Mouse (Mus musculus) embryonic facial prominence, embryonic 14.5 days (tissue): Measurements from ENCODE around the gene Gm17490. TPM values are rescaled to one million over a fixed set of nuclear protein-coding genes. Genes with fewer than 3 reads are reported as not detected.
"Not testable (repeated sequence)": the region's sequence is repeated elsewhere in the genome, so short reads cannot be mapped to it uniquely, and the experiment has no call there.

Experiments used
- ATAC-seq: fragments of 200-750 bp; cut with Nextera tagmentation; 2 replicates; pipeline ENCODE4 v1.8.0; 2017; ENCODE audit warnings: low read depth, moderate number of reproducible peaks, moderate TSS enrichment
- DNase-seq: peaks from one replicate; pipeline ENCODE4 v3.0.0-alpha.2; 2015; ENCODE audit warnings: low spot score
- H3K27ac ChIP-seq: fragments of 300-500 bp; sonication (generic); replicated peaks from 2 replicates; pipeline ENCODE4 v1.5.1; 2014; ENCODE audit warnings: low read depth, mild to moderate bottlenecking, low read length, moderate library complexity
- H3K27me3 ChIP-seq: fragments of 300-500 bp; sonication (generic); replicated peaks from 2 replicates; pipeline ENCODE4 v1.6.1; 2014; ENCODE audit warnings: low read length; ENCODE audit not compliant: control insufficient read depth, insufficient read depth
- H3K36me3 ChIP-seq: fragments of 300-500 bp; sonication (generic); 2 replicates; pipeline ENCODE4 v1.6.1; 2014; ENCODE audit warnings: low read length, mixed read lengths; ENCODE audit not compliant: control insufficient read depth, insufficient read depth
- H3K4me1 ChIP-seq: fragments of 300-500 bp; sonication (generic); 2 replicates; pipeline ENCODE4 v1.6.1; 2014; ENCODE audit warnings: antibody characterized with exemption, low read length; ENCODE audit not compliant: control insufficient read depth, insufficient read depth
- H3K4me2 ChIP-seq: fragments of 300-500 bp; sonication (generic); 2 replicates; pipeline ENCODE4 v1.6.1; 2014; ENCODE audit warnings: low read depth, mild to moderate bottlenecking, low read length, moderate library complexity, mixed read lengths
- H3K4me3 ChIP-seq: fragments of 300-500 bp; sonication (generic); 2 replicates; pipeline ENCODE4 v1.5.1; 2014; ENCODE audit warnings: low read depth, mild to moderate bottlenecking, low read length
- H3K9ac ChIP-seq: fragments of 300-500 bp; sonication (generic); 2 replicates; pipeline ENCODE4 v1.6.1; 2014; ENCODE audit warnings: low read depth, mild to moderate bottlenecking, low read length, moderate library complexity, mixed read lengths
- H3K9me3 ChIP-seq: fragments of 300-500 bp; sonication (generic); 2 replicates; pipeline ENCODE4 v1.6.1; 2016; ENCODE audit warnings: low read length; ENCODE audit not compliant: control insufficient read depth
- WGBS: fragments of 180-500 bp; shearing (Covaris S2); extraction: QIAGEN DNeasy Blood & Tissue Kit; methylation state at CpG from one replicate; pipeline ENCODE4 v1.1.7; 2014; 5-methylcytosine and 5-hydroxymethylcytosine counted together
- polyA plus RNA-seq: library from polyadenylated mRNA; unstranded; fragments of >200 nt; fragmentation: Nextera tagmentation; extraction: Ambion mirVana; gene quantifications from 2 replicates; pipeline ENCODE4 v1.2.1, GENCODE M21; 2014

Gene Gm17490
- polyA plus RNA-seq, 1 experiment from 2014 or later = not detected

DNA sequence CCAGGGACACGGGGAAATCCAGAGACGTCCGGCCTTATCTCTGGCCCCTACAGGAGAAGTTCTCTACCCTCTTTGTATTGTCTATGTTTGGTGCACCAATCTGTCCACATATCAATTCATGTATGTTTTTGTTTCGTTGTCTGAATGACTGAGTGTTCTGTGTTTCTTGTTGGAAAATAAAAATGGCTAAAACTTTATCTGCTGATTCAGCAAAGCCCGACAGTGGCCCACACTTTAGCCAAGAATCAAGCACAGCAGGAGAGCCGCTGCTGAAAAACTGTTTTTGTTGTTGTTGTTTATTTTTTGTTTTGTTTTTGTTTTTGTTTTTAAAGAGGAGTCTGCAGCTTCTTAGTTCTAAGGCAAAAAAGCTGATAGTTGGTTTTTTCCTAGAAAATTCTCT lies 13.1 kb downstream of the Gm17490 start:
- H3K9ac ChIP-seq, H3K36me3 ChIP-seq, H3K4me1 ChIP-seq, H3K27me3 ChIP-seq, H3K27ac ChIP-seq, H3K4me3 ChIP-seq, DNase-seq, H3K9me3 ChIP-seq, ATAC-seq, H3K4me2 ChIP-seq: not testable (repeated sequence)
- 86% methylated on average over 6 of the region's 6 CpGs for WGBS

DNA sequence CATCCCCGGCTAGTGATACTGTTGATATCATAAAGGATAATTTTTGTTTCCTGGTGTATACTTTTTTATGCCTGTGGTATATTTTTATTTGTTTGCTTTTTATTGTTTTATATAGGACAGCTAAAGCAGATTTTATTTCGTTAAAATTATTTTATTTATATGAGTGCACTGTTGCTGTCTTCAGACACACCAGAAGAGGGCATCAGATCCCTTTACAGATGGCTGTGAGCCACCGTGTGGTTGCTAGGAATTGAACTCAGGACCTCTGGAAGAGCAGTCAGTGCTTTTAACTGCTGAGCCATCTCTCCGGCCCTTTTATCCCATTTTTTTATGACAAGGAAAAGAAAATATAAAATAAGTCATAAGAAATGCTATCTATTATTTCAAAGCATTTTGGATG lies 19.3 kb downstream of the Gm17490 start:
- DNase-seq, H3K36me3 ChIP-seq, H3K9ac ChIP-seq, H3K4me1 ChIP-seq, H3K4me2 ChIP-seq, ATAC-seq, H3K9me3 ChIP-seq, H3K4me3 ChIP-seq, H3K27me3 ChIP-seq, H3K27ac ChIP-seq: not testable (repeated sequence)
- 74% methylated on average over 4 of the region's 4 CpGs for WGBS

DNA sequence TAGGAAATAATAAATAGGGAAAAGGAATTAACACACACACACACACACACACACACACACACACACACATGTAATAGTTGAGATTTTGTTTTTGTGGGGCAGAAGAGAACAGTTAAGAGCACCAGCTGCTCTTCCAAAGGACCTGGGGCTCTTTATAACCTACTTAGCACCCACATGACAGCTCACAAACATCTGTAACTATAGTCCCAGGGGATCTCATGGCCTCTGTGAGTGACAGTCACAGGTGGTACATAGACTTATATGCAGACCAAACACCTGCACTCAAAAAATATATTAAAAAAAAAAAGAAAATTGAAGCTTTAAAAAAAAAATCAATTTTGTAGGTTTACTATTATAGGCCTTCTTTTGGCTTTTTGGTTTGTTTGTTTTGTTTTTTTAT lies 21.2 kb downstream of the Gm17490 start:
- no peaks in the 10 kb centered on the region for H3K27me3 ChIP-seq
- ATAC-seq = no peak
- H3K27ac ChIP-seq = no peak overlapping the region
- H3K4me1 ChIP-seq = 0 out of 2 replicates have a peak, but pooled peaks cover 3% of the 10 kb centered on the region
- no peaks in the 10 kb centered on the region for H3K9me3 ChIP-seq
- no peak overlapping the region for H3K4me3 ChIP-seq
- no peak overlapping the region for H3K4me2 ChIP-seq
- DNase-seq = no peak
- no peak overlapping the region for H3K9ac ChIP-seq
- peaks cover 14% of the 10 kb centered on the region for H3K36me3 ChIP-seq

DNA sequence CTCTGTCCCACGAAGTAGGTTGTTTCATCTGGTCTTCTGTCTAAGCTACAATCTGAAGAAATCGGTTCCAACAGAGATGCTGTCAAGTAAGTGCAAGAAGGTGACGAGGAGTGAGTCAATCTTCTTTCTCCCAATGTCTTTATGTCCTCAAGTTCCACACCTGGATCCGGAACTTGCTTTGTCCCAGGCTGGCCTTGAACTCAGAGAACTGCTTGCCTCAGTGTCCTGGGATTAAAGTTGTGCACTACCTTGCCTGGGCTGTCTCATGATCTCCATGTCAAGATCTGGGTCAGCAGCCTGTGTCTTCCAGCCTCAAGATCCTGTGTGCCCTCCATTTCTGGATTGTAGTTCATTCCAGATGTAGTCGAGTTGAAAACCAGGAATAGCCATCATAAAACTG lies 22.0 kb downstream of the Gm17490 start, which contains the start of gene Rbm17:
Rbm17 (minus strand) TSS at position 101 of the 400 bp plus-strand sequence.
- Histone ChIP-seq H3K4me1 (0 out of 2 replicates have a peak, but pooled peaks cover 3% of the 10 kb centered on the region), H3K36me3 (peaks cover 23% of the 10 kb centered on the region), H3K9ac (peak within 1 kb of the TSS; percentile 99), H3K27ac (peak within 1 kb of the TSS; percentile 72), H3K4me2 (peak within 1 kb of the TSS; percentile 61; the same call in 1 of the 2 replicates), H3K4me3 (peak within 1 kb of the TSS; percentile 95), H3K9me3 (no peaks in the 10 kb centered on the region), H3K27me3 (no peaks in the 10 kb centered on the region)
- DNase-seq (no peak), ATAC-seq (no peak)
- WGBS = 86% methylated on average over 5 of the region's 5 CpGs

DNA sequence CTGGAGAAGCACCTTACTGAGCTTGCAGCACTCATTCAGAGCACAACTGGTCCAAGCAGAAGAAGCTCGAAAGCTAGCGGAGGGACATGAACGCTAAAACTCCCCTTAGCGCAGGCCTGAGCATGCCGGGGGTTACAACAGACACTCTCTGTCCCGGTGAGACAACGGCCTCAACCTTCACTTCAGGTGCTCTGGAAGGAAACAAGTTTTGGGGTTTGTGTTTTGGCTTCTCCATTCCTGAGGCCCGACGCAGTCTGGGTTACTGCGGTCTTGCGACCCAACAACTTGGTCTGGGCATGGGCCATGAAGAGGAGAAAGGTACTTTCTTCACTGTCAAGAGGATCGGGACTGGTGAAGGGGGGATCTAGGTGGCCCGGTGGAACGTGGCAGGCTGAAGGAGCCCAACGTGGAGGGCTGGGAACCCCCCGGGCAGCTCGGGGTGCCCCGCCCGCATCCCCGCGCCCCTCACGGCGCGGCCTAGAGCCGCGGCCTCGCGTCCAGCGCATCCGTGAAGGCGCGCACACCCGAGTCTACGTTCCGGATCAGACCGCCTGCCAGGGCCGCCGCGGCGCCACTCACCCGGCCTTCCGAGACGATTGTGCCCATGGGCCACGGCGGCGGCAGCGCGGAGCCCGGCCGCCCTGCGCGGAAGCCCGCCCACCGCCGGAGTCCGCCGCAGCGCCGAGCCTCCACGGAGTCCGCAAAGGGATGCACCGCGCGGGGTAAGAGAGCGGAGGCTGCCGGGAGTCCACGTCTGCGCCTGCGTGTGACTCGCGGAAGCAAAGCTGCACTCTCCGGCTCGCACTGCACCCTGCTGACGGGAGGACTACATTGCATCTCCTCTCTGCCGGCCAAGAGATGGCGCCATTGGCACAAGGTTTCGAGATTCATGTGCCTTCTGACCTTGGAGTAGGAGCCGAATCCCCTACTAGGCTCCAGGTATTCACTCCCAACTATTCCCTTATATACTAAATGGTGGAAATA lies 23.3 kb downstream of the Gm17490 start:
- under 1% methylated on average over 46 of the region's 78 CpGs for WGBS
- peaks cover 35% of the 10 kb centered on the region for H3K36me3 ChIP-seq
- H3K4me2 ChIP-seq = peak overlapping the region; percentile 61
- peak; percentile 96 for DNase-seq
- no peaks in the 10 kb centered on the region for H3K9me3 ChIP-seq
- H3K4me3 ChIP-seq = peak overlapping the region; percentile 95
- no peaks in the 10 kb centered on the region for H3K27me3 ChIP-seq
- H3K4me1 ChIP-seq = 0 out of 2 replicates have a peak, but pooled peaks cover 3% of the 10 kb centered on the region
- peak; percentile 99 for ATAC-seq
- H3K9ac ChIP-seq = peak overlapping the region; percentile 99
- peak overlapping the region; percentile 72 for H3K27ac ChIP-seq

DNA sequence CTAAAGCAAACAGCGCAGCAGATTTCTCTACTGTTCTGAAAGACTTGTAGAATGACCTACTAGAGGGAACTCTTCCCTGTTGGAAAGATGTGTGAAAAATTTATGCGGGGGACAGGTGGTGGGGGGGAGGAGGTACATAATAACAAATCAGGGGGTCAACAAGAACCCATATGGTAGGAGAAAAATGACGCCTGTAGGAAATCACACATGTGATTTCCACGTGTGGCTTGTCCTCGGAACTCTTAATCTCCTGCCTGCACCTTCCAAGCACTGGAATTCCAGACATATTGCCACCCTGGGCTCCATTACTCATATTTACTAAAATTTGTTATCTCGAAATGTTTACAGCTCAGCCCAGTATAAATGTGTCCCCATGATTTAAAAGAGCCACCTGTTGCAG lies 24.3 kb downstream of the Gm17490 start:
- H3K4me3 ChIP-seq = peak overlapping the region; percentile 95
- no peak overlapping the region for H3K27ac ChIP-seq
- 0 out of 2 replicates have a peak, but pooled peaks cover 3% of the 10 kb centered on the region for H3K4me1 ChIP-seq
- no peaks in the 10 kb centered on the region for H3K9me3 ChIP-seq
- no peak for DNase-seq
- H3K36me3 ChIP-seq = peaks cover 45% of the 10 kb centered on the region
- peak overlapping the region; percentile 61 for H3K4me2 ChIP-seq
- H3K9ac ChIP-seq = peak overlapping the region; percentile 99
- no peaks in the 10 kb centered on the region for H3K27me3 ChIP-seq
- ATAC-seq = no peak
- 77% methylated on average over 6 of the region's 6 CpGs for WGBS

DNA sequence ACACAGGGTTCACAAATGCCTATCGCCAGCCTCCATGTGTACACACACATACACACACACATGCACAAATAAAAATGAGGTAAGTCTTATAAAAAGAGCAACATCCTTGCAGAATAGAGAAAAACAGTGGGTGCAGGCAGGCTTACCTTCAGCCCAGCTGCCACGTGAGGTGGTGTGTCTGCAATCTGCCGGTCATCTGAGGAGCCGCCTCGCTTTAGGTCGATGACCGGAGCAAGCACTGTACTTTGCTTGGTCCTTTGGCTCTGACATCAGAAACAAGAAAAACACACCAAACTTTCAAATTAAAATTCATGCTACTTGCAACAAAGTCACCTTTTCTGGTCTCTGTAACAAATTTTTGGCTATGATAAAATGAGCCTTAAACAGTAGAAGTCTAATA lies 28.2 kb downstream of the Gm17490 start:
- no peak overlapping the region for H3K4me2 ChIP-seq
- H3K36me3 ChIP-seq = peaks cover 78% of the 10 kb centered on the region
- no peaks in the 10 kb centered on the region for H3K9me3 ChIP-seq
- H3K27ac ChIP-seq = no peak overlapping the region
- no peak for DNase-seq
- no peak overlapping the region for H3K4me3 ChIP-seq
- WGBS = 95% methylated on average over 7 of the region's 7 CpGs
- ATAC-seq = no peak
- no peaks in the 10 kb centered on the region for H3K27me3 ChIP-seq
- H3K4me1 ChIP-seq = 0 out of 2 replicates have a peak, but pooled peaks cover 3% of the 10 kb centered on the region
- H3K9ac ChIP-seq = no peak overlapping the region

DNA sequence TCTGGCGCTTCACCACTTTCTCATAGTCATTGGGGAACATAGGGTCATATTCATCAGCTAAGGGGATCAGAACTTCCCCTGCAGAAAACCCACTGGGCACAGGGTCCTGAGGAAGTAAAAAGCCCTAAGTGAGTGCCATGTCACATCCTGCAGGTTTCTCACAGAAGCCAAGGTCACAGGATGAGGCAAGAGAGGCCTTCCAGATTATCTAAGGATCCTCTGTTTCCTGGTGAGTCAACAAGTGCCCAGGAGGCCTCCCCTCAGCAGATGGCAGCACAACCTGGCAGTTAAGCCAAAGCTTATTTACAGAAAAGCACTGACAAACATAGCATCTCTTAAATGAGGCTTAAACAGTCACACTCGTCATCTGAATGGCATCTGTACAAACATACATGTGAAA lies 29.4 kb downstream of the Gm17490 start:
- Histone ChIP-seq H3K27me3 (no peaks in the 10 kb centered on the region), H3K4me2 (no peak overlapping the region), H3K9ac (no peak overlapping the region), H3K27ac (no peak overlapping the region), H3K4me1 (0 out of 2 replicates have a peak, but pooled peaks cover under 1% of the 10 kb centered on the region), H3K9me3 (no peaks in the 10 kb centered on the region), H3K4me3 (no peak overlapping the region), H3K36me3 (peaks cover 90% of the 10 kb centered on the region)
- 82% methylated on average over 2 of the region's 2 CpGs for WGBS
- ATAC-seq = no peak
- no peak for DNase-seq
